Mouse (Mus musculus) frontal cortex, adult (tissue): ENCODE measurements at regions not wholly inside any gene's neighbourhood (a gene's known extent, or its start where the extent isn't known, plus 50 kb on each side); places are given as distances from the start of the nearest gene placed in this dataset.

Experiments used
- ATAC-seq: cut with Nextera tagmentation; 2 replicates; pipeline ENCODE4 v1.9.2; 2017; ENCODE audit warnings: mild to moderate bottlenecking, moderate library complexity, mixed read lengths; ENCODE audit not compliant: low TSS enrichment

- ATAC-seq: no peak
Measured at GRCm38 (mm10) chr7:75360874-75361273, 51.8 kb upstream of the Sv2b start.

- ATAC-seq: no peak
Measured at GRCm38 (mm10) chr7:75362541-75362940, 53.5 kb upstream of the Sv2b start.

GRCm38 (mm10) chr7:75365480-75365879 lies 56.4 kb upstream of the Sv2b start:
- ATAC-seq: no peak

GRCm38 (mm10) chr7:75366285-75366882 lies 57.3 kb upstream of the Sv2b start:
- peak; percentile 83 for ATAC-seq

GRCm38 (mm10) chr7:75368315-75368714 lies 59.3 kb upstream of the Sv2b start:
- no peak for ATAC-seq

GRCm38 (mm10) chr7:75369366-75369765 lies 60.3 kb upstream of the Sv2b start:
- ATAC-seq: no peak

GRCm38 (mm10) chr7:75370595-75371519 lies 61.8 kb upstream of the Sv2b start:
- ATAC-seq: peak; percentile 95

- ATAC-seq: no peak
Measured at GRCm38 (mm10) chr7:75371520-75371876, 62.4 kb upstream of the Sv2b start.

- no peak for ATAC-seq
Measured at GRCm38 (mm10) chr7:75371991-75372390, 62.9 kb upstream of the Sv2b start.

DNA sequence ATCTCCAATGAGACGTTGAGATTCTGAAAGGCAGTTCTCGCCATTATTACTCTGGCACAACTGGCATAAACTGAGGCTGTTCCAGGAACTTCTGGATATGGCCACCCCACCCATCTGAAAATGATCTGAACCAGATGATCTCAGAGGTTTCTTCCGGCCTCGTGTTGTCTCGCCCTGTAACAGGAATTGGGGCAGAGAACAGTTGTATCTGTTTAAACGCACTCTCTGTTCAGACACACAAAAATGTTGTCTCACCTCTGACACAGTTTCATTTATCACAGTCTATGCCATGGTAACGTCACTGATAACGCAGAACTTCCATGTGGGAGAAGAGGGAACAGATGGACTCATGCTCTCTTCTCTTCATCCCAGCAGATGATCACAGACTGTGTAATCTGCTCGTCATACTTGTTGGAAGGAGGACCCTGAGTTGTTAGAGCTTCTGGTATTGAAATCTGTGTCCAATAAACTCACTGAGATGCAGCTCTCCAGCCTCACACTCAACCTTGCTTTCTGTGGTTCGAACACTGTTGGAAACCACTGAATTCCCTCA lies 63.9 kb upstream of the Sv2b start:
- no peak for ATAC-seq

DNA sequence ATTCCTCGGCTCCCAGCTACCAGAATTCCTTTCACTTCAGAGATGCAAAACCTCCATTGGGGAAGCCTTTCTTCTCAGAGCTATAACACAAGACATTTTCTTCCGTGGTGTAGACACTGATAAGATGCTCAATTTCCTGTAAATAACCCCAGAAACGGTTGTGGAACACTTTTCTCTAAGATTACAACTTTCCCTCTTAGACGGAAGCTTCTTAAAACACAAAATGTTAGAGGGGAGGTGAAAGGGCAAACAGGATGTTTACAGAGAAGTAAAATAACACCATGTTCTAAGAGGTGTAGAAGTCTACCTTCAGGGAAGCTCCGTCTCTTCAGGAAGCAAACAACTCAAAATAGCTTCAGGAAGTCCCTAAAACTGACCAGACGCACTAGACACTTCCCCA lies 65.4 kb upstream of the Sv2b start:
- no peak for ATAC-seq

DNA sequence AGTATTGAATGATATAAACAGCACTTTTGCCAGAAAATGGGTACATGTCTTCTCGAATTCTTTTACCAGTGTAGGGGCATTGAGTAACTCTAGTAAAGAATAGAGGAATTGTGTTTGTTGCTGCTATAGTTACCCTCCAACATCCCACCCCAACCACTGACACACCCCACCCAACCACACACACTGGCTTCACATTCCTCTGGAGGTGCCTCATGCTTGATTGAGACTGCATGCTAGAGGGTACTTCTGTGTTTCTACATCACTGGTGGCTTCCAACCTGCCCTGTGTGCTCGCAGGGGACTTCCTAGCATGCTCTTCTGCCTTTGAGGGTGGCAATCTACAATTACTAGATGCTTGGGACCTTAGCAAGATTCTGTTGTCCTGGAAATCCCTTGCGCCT lies 70.5 kb upstream of the Sv2b start:
- no peak for ATAC-seq

- peak; percentile 93 for ATAC-seq
Measured at GRCm38 (mm10) chr7:75384506-75384911, 70.8 kb upstream of the Akap13 start.

- ATAC-seq: no peak
Measured at GRCm38 (mm10) chr7:75387033-75387432, 68.3 kb upstream of the Akap13 start.

DNA sequence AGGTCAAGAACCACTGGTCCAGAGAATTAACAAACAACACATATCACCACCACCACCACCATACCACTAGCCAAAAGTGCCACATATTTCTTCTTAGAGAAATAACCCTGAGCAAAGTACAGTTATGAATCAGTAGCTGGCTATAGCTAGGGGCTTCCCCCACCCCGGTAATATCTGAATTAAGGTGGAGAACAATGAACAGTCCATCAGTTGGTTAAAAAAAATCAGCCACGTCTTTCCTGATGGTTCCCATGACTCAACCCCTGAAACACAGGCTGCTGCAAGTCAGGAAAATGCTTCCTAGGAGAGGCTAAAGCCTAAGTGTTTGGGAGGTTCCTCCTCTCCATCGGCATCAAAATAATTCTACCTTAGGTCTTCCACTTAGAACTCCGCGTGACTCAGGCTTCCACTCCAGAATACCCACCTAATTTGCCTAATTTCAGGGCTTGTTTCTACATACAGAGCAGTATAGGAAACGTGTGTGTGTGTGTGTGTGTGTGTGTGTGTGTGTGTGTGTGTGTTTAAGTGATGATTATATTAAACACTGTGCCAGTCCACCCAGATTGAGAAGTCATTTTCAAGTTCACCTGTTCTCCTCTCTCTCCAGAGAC lies 67.4 kb upstream of the Akap13 start:
- ATAC-seq: no peak

DNA sequence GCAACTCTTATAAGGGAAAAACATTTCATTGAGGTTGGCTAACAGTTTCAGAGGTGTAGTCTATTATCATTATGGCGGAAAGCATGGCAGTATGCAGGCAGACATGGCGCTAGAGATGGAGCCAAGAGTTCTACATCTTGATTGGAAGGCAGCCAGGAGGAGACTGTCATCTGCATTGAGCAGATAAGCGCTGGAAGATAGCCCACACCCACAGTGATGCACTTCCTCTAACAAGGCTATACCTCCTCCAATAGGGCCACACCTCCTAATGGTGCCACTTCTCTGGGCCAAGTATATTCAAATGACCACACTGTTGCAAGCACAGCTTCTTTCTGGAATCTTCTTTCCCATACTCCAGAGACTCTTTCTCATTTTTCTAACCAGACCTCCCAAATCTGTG lies 65.2 kb upstream of the Akap13 start:
- ATAC-seq: no peak

DNA sequence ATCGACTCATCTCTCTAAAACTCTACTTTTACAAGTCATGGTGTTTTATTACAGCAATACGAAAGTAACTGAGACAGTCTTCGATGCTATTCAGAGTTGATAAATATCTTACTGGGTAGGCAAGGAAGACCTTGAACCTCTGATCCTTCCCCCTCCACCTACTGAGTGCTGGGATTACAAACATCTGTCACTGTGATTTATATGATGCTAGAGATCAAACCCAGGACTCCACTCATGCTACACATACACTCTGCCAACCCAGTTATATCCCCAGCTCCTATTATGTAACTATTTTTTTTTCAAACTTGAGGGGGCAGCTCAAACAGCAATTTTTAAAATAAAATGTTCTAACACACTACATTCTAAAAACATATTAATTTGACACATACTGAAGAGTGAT lies 62.6 kb upstream of the Akap13 start:
- no peak for ATAC-seq

- ATAC-seq: no peak
Measured at GRCm38 (mm10) chr7:75393466-75393865, 61.9 kb upstream of the Akap13 start.

DNA sequence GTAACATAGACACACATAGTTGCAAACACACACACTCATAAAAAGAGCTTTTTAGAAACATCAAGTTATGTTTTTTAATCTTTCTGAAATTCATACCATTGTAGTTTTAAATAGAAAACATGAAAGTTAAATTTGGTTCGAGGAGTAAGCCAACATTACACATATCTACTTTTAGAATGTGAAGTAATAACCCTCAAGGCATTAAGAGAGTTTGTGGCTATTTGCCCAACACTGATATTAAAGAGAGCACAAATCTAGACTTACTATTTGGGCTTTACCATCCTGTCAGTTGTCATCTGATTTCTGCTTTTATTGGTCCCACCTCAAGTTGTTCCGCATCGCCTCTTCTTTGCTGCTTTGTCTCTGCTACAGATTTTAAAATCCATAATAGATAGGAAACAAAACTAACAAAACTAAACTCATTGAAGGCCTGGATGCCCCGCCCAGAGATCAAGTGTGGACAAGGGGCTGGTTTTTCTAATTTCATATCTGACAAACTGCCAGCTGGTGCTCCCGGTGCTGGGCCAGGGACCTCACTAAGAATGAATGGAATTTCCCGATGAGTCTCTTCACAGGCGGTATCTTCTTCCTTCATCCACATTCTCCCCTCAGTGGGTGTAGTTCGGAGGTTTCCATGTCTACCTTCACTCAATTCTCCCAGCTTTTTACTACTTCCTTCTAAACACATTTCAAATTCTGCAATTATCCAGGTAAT lies 60.3 kb upstream of the Akap13 start:
- no peak for ATAC-seq

DNA sequence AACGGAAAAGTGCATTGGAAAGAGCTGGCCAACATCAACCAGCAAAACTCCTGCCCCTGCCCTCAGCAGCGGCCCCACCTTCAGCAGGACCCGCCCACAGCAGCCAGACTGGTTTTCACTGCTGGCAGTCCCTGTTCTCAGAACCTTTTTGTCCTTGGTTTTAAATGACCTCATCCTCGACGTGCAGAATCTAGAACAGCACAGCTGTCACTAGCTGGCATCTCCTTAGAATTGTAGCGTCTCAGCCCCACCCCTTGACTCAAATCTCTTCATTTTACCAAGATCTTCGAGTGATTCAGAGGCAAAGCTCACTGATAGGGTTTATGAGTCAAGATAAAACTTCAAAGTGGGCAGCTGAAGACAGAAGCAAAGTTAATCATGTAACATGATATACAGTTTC lies 57.8 kb upstream of the Akap13 start:
- ATAC-seq: 0 out of 2 replicates have a peak, but pooled peaks have one; percentile 28

DNA sequence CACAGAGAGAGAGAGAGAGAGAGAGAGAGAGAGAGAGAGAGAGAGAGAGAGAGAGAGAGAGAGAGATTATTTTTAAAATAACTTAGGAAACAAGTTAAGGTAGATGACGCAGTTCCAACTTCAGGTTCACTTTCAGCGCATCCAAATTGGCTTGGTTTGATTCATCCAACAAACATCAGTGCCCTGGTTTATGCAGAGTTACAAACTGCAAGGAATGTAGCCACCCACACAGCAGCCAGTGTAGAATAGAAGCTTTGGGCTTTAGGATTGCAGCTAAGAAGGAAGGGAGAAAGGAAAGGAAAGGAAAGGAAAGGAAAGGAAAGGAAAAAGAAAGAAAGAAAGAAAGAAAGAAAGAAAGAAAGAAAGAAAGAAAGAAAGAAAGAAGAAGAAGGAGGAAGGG lies 56.9 kb upstream of the Akap13 start:
- peak; percentile 92 for ATAC-seq
